Mouse (Mus musculus) left cerebral cortex, adult 2 months (tissue): ENCODE results near the gene Map3k5. TPM values are rescaled to one million over a fixed set of nuclear protein-coding genes. Genes with fewer than 3 reads are reported as not detected.

Experiments
- DNase-seq, 2 experiments: peaks; one replicate each; pipeline ENCODE4 v3.0.0; 2021 to 2022; ENCODE audit warnings: low spot score in 2 of 2, mixed read lengths in 1 of 2; ENCODE audit errors: extremely low spot score in 1 of 2
- H3K27ac ChIP-seq: fragments of 200-600 bp; 2 replicates; pipeline ENCODE4 v1.8.1; 2022
- H3K4me3 ChIP-seq: fragments of 200-600 bp; 2 replicates; pipeline ENCODE4 v1.8.1; 2022
- CTCF ChIP-seq: fragments of 200-600 bp; IDR thresholded peaks from 2 replicates; pipeline ENCODE4 v1.8.1; 2022; ENCODE audit warnings: antibody characterized with exemption, mild to moderate bottlenecking, moderate library complexity
- intact Hi-C: fragments of 180-260 bp; cut with DNase I; formaldehyde crosslinking; loops from one replicate; pipeline ENCODE4 v1.15.1; 2025
- total RNA-seq, 2 experiments: library from RNA; stranded (reverse); gene quantifications; 2 replicates each; pipeline ENCODE4 v1.2.3; 2021

The Map3k5 gene
- total RNA-seq, 2 experiments from 2014 or later: 48.4 to 52.7 TPM

GRCm38 (mm10) chr10:20000408-20000770 lies 66.1 kb downstream of the Map3k5 start:
- no peak for TF ChIP-seq CTCF

GRCm38 (mm10) chr10:20001990-20002389 lies 67.7 kb downstream of the Map3k5 start:
- intact Hi-C loops: no loop called here
- DNase-seq: no peak
- Histone ChIP-seq H3K4me3 (no peak overlapping the region), H3K27ac (no peak overlapping the region)
- no peak for TF ChIP-seq CTCF

More at GRCm38 (mm10) chr10:20000408-20000770, 66.1 kb downstream of the Map3k5 start:
- intact Hi-C loops: no loop called here
- H3K4me3 ChIP-seq: no peak overlapping the region
- no peak for DNase-seq
- H3K27ac ChIP-seq: no peak overlapping the region

- H3K27ac ChIP-seq: no peak overlapping the region
- intact Hi-C loops: no loop called here
- no peak for DNase-seq
- H3K4me3 ChIP-seq: no peak overlapping the region
- TF ChIP-seq CTCF: no peak
Measured at GRCm38 (mm10) chr10:20003006-20003405, 68.7 kb downstream of the Map3k5 start.

- no peak overlapping the region for H3K4me3 ChIP-seq
- intact Hi-C loops: no loop called here
- H3K27ac ChIP-seq: no peak overlapping the region
- DNase-seq: no peak
- no peak for TF ChIP-seq CTCF
Measured at GRCm38 (mm10) chr10:20004786-20005185, 70.5 kb downstream of the Map3k5 start.

- no peak for TF ChIP-seq CTCF
- Histone ChIP-seq H3K27ac (no peak overlapping the region), H3K4me3 (no peak overlapping the region)
- intact Hi-C loops: no loop called here
- DNase-seq: no peak
Measured at GRCm38 (mm10) chr10:20005491-20005952, 71.2 kb downstream of the Map3k5 start.

- peak overlapping the region; percentile 4; the same call in 1 of the 2 replicates for H3K4me3 ChIP-seq
- peak overlapping the region; percentile 51 for H3K27ac ChIP-seq
- intact Hi-C loops: loop anchor here (2.0 kb wide), 1 partner anchor 72 kb away; the partner anchor contains the start of gene Map3k5
- no peak for TF ChIP-seq CTCF
- peak in 1 of 2 experiments; percentile 46 for DNase-seq
Measured at GRCm38 (mm10) chr10:20006333-20007093, 72.2 kb downstream of the Map3k5 start.

GRCm38 (mm10) chr10:20009310-20009709 lies 75.0 kb downstream of the Map3k5 start:
- Histone ChIP-seq H3K27ac (no peak overlapping the region), H3K4me3 (no peak overlapping the region)
- intact Hi-C loops: loop anchor here (1.0 kb wide), 1 partner anchor 9 kb away; no protein-coding TSS in a partner anchor
- DNase-seq: no peak
- no peak for TF ChIP-seq CTCF

- intact Hi-C loops: no loop called here
- no peak for DNase-seq
- no peak for TF ChIP-seq CTCF
- no peak overlapping the region for H3K27ac ChIP-seq
- no peak overlapping the region for H3K4me3 ChIP-seq
Measured at GRCm38 (mm10) chr10:20010018-20010417, 75.7 kb downstream of the Map3k5 start.

GRCm38 (mm10) chr10:20018406-20018805 lies 84.1 kb downstream of the Map3k5 start:
- TF ChIP-seq CTCF: no peak
- intact Hi-C loops: loop anchor here (1.0 kb wide), 1 partner anchor 9 kb away; no protein-coding TSS in a partner anchor
- peak overlapping the region; percentile 9; the same call in 1 of the 2 replicates for H3K27ac ChIP-seq
- H3K4me3 ChIP-seq: no peak overlapping the region
- peak; percentile 24 to 39 for DNase-seq

- H3K27ac ChIP-seq: peak overlapping the region; percentile 9; the same call in 1 of the 2 replicates
- no peak for TF ChIP-seq CTCF
- no peak for DNase-seq
- intact Hi-C loops: loop anchor here (1.0 kb wide), 1 partner anchor 10 kb away; no protein-coding TSS in a partner anchor
- H3K4me3 ChIP-seq: no peak overlapping the region
Measured at GRCm38 (mm10) chr10:20018806-20019205, 84.5 kb downstream of the Map3k5 start.

GRCm38 (mm10) chr10:20021256-20021655 lies 87.0 kb downstream of the Map3k5 start:
- no peak for TF ChIP-seq CTCF
- intact Hi-C loops: no loop called here
- Histone ChIP-seq H3K4me3 (no peak overlapping the region), H3K27ac (no peak overlapping the region)
- no peak for DNase-seq

- Histone ChIP-seq H3K4me3 (no peak overlapping the region), H3K27ac (no peak overlapping the region)
- TF ChIP-seq CTCF: no peak
- intact Hi-C loops: no loop called here
- no peak for DNase-seq
Measured at GRCm38 (mm10) chr10:20021670-20022468, 87.6 kb downstream of the Map3k5 start.
